Mouse (Mus musculus) hindbrain, embryonic 16.5 days (tissue): ENCODE data around the gene Fzd4. TPM values are rescaled to one million over a fixed set of nuclear protein-coding genes. Genes with fewer than 3 reads are reported as not detected.

Experiments
- ATAC-seq: fragments of 200-750 bp; cut with Nextera tagmentation; 2 replicates; pipeline ENCODE4 v1.8.0; 2017; ENCODE audit warnings: moderate TSS enrichment, moderate library complexity
- H3K27ac ChIP-seq: fragments of 300-500 bp; sonication (generic); 2 replicates; pipeline ENCODE4 v1.5.1; 2014; ENCODE audit warnings: low read depth, mild to moderate bottlenecking, control low read depth, low read length, moderate library complexity
- H3K27me3 ChIP-seq: fragments of 300-500 bp; sonication (generic); replicated peaks from 2 replicates; pipeline ENCODE4 v1.6.1; 2014; ENCODE audit warnings: low read length; ENCODE audit not compliant: control insufficient read depth, insufficient read depth
- H3K36me3 ChIP-seq: fragments of 300-500 bp; sonication (generic); 2 replicates; pipeline ENCODE4 v1.6.1; 2014; ENCODE audit warnings: mild to moderate bottlenecking, low read length, moderate library complexity, mixed read lengths; ENCODE audit not compliant: control insufficient read depth, insufficient read depth
- H3K4me1 ChIP-seq: fragments of 300-500 bp; sonication (generic); 2 replicates; pipeline ENCODE4 v1.6.1; 2014; ENCODE audit warnings: low read depth, low read length; ENCODE audit not compliant: control insufficient read depth, insufficient read depth
- H3K4me2 ChIP-seq: fragments of 300-500 bp; sonication (generic); 2 replicates; pipeline ENCODE4 v1.6.1; 2014; ENCODE audit warnings: mild to moderate bottlenecking, low read length, control low read depth, moderate library complexity
- H3K4me3 ChIP-seq: fragments of 300-500 bp; sonication (generic); 2 replicates; pipeline ENCODE4 v1.5.1; 2014; ENCODE audit warnings: mild to moderate bottlenecking, low read length, control low read depth, moderate library complexity
- H3K9ac ChIP-seq: fragments of 300-500 bp; sonication (generic); 2 replicates; pipeline ENCODE4 v1.6.1; 2014; ENCODE audit warnings: low read depth, mild to moderate bottlenecking, control low read depth, low read length, moderate library complexity
- H3K9me3 ChIP-seq: fragments of 300-500 bp; sonication (generic); 2 replicates; pipeline ENCODE4 v1.6.1; 2014; ENCODE audit warnings: mild to moderate bottlenecking, low read length, moderate library complexity; ENCODE audit not compliant: control insufficient read depth
- WGBS: fragments of 180-500 bp; shearing (Covaris S2); extraction: QIAGEN DNeasy Blood & Tissue Kit; methylation state at CpG from one replicate; pipeline ENCODE4 v1.1.7; 2014; 5-methylcytosine and 5-hydroxymethylcytosine counted together
- polyA plus RNA-seq: library from polyadenylated mRNA; unstranded; fragments of >200 nt; fragmentation: Nextera tagmentation; extraction: Ambion mirVana; gene quantifications from 2 replicates; pipeline ENCODE4 v1.2.1, GENCODE M21; 2015

Gene Fzd4
- polyA plus RNA-seq = 2.1 and 2.6 TPM in 2 replicates

GRCm38 (mm10) chr7:89404081-89404733, at the start of gene Fzd4, which contains the start of gene Tmem135:
TSS of gene Fzd4 (plus strand) at chr7:89404355.
TSS of gene Tmem135 (minus strand) at chr7:89404222.
- H3K9me3 ChIP-seq = no peaks in the 10 kb centered on the region
- H3K4me1 ChIP-seq = peaks cover 8% of the 10 kb centered on the region
- peak within 1 kb of the TSS; percentile 74 for H3K4me3 ChIP-seq
- 1% methylated on average over 48 of the region's 62 CpGs for WGBS
- no peaks in the 10 kb centered on the region; the same call in 1 of the 2 replicates for H3K36me3 ChIP-seq
- peak within 1 kb of the TSS; percentile 97 for H3K4me2 ChIP-seq
- H3K9ac ChIP-seq = peak within 1 kb of the TSS; percentile 78
- H3K27ac ChIP-seq = peak within 1 kb of the TSS; percentile 80
- no peaks in the 10 kb centered on the region for H3K27me3 ChIP-seq
- ATAC-seq = peak; percentile 97

DNA sequence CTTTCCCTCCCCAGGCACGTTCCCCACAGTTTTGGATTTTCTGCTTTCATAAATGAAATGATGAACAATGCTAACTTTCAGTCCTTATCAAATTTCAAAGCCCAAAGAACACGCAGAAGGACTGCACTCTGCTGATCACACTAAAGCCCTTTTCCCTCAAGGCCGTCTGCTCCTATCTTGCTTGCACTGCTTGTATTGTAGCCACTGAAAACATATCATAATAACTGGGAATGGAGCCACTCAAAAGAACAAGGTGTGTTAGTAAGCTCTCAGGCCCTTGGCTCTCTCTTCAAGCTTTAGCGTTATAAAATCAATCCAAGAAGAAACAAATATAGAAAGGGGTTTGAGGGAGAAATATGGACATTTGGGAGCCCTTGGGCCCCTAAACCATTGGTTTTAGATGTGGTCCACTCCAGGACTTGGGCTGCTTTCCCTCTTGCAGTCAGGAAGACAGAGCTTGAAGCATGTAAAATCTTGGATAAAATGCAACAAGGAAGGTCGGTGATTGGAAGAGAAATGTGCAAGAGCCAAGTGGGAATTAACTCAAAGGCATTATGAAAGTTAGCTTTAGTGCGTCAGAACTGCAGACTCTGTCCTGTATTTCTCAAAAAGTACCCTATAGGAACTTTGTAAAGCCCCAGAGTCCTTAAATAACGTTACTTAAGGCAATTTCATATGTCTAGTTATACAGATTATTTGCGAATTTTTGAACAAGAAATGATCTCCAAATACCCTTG, 48.5 kb upstream of the Fzd4 start:
- Histone ChIP-seq H3K4me3 (no peak overlapping the region), H3K27ac (no peak overlapping the region), H3K36me3 (no peaks in the 10 kb centered on the region), H3K9ac (no peak overlapping the region), H3K27me3 (no peaks in the 10 kb centered on the region), H3K9me3 (no peaks in the 10 kb centered on the region), H3K4me1 (no peaks in the 10 kb centered on the region), H3K4me2 (no peak overlapping the region)
- 83% methylated on average over 8 of the region's 8 CpGs for WGBS
- no peak for ATAC-seq

DNA sequence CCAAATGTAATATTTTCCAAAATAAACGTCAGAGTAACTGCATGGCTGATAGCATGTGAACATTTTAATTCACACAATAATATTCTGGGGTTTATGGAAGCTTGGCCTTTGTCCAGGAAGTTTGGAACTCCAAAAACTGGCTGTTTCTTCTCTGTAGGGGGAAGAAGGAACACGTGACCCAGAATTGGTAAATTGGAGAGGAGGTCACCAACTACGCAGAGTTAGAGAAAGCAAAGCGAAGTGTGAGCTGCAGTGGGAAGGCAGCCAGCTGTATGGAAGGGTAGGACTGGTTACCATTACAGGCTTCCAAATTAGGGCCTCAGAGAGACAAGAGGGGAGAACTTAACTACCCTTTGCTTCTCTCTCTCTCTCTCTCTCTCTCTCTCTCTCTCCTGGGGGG, 47.8 kb upstream of the Fzd4 start:
- no peak for ATAC-seq
- Histone ChIP-seq H3K4me1 (no peaks in the 10 kb centered on the region), H3K4me3 (no peak overlapping the region), H3K36me3 (no peaks in the 10 kb centered on the region), H3K27ac (no peak overlapping the region), H3K4me2 (no peak overlapping the region), H3K27me3 (no peaks in the 10 kb centered on the region), H3K9ac (no peak overlapping the region), H3K9me3 (no peaks in the 10 kb centered on the region)
- 62% methylated on average over 4 of the region's 4 CpGs for WGBS

DNA sequence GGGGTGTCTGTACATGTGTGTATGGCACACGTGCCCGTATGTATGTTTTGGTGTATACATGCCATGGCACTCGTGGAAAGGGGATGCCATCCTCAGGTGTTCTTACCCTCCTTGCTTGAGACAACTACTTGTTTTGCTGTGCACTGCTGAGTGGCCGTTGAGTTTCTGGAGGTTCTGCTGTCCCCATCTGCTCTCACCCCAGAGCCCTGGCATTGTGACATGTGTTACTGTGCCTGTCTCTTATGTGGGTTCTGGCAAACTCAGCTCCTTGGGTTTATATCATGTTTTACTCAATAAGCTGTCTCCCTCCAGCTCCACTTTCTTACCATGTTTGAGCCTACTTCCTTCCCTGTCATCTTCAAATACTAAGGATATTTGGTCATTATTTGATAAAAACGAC, 40.2 kb upstream of the Fzd4 start:
- ATAC-seq = no peak
- Histone ChIP-seq H3K36me3 (no peaks in the 10 kb centered on the region), H3K4me1 (peaks cover 2% of the 10 kb centered on the region; the same call in 1 of the 2 replicates), H3K9me3 (no peaks in the 10 kb centered on the region), H3K4me2 (no peak overlapping the region), H3K4me3 (no peak overlapping the region), H3K9ac (no peak overlapping the region), H3K27me3 (no peaks in the 10 kb centered on the region), H3K27ac (no peak overlapping the region)
- 89% methylated on average over 5 of the region's 5 CpGs for WGBS

- 44% methylated on average over 10 of the region's 10 CpGs for WGBS
These were observed 38.8 kb upstream of the Fzd4 start for GRCm38 (mm10) chr7:89365135-89365880.

DNA sequence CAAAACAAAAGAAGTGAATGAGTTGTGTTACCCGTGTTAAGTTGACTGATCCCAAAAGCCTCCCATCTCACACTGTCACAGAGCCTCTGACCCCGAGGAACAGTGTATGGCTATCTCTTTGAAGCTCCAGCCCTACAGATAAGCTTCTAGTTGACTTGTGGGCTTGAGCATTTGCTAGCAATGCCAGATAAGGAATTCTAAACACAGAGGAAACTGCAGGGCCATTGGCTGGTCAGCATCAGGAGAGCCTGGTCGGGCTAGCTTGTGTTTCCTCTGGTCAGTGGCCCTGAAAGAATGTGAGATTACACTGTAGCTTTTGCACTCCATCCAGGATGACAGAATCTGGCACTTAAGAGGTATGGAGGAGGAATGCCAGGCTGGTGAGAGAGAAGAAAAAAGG, 36.5 kb upstream of the Fzd4 start:
- Histone ChIP-seq H3K4me1 (peaks cover 2% of the 10 kb centered on the region; the same call in 1 of the 2 replicates), H3K4me3 (no peak overlapping the region), H3K9me3 (no peaks in the 10 kb centered on the region), H3K27ac (no peak overlapping the region), H3K36me3 (no peaks in the 10 kb centered on the region), H3K4me2 (no peak overlapping the region), H3K9ac (no peak overlapping the region), H3K27me3 (no peaks in the 10 kb centered on the region)
- 45% methylated on average over 3 of the region's 3 CpGs for WGBS
- ATAC-seq = no peak

More at GRCm38 (mm10) chr7:89365135-89365880, 38.8 kb upstream of the Fzd4 start:
- Histone ChIP-seq H3K9ac (no peak overlapping the region), H3K4me3 (no peak overlapping the region), H3K4me2 (peak overlapping the region; percentile 21), H3K27me3 (no peaks in the 10 kb centered on the region), H3K36me3 (no peaks in the 10 kb centered on the region), H3K9me3 (no peaks in the 10 kb centered on the region), H3K4me1 (peaks cover 2% of the 10 kb centered on the region; the same call in 1 of the 2 replicates), H3K27ac (no peak overlapping the region)
- no peak for ATAC-seq

GRCm38 (mm10) chr7:89370086-89370485, 34.1 kb upstream of the Fzd4 start:
- Histone ChIP-seq H3K9ac (no peak overlapping the region), H3K4me3 (no peak overlapping the region), H3K4me1 (peaks cover 1% of the 10 kb centered on the region; the same call in 1 of the 2 replicates), H3K36me3 (no peaks in the 10 kb centered on the region), H3K27ac (no peak overlapping the region), H3K9me3 (no peaks in the 10 kb centered on the region), H3K4me2 (no peak overlapping the region), H3K27me3 (no peaks in the 10 kb centered on the region)
- WGBS = 72% methylated on average over 1 of the region's 1 CpGs
- no peak for ATAC-seq

GRCm38 (mm10) chr7:89370917-89371316, 33.2 kb upstream of the Fzd4 start:
- Histone ChIP-seq H3K27me3 (no peaks in the 10 kb centered on the region), H3K4me1 (no peaks in the 10 kb centered on the region), H3K27ac (no peak overlapping the region), H3K36me3 (no peaks in the 10 kb centered on the region), H3K9ac (no peak overlapping the region), H3K9me3 (no peaks in the 10 kb centered on the region), H3K4me2 (no peak overlapping the region), H3K4me3 (no peak overlapping the region)
- ATAC-seq = no peak
- WGBS = 48% methylated on average over 1 of the region's 1 CpGs
